Mouse (Mus musculus) gastrocnemius, postnatal 36 days (tissue): ENCODE results near the gene Tiam2. TPM values are rescaled to one million over a fixed set of nuclear protein-coding genes. Genes with fewer than 3 reads are reported as not detected.
"Not testable (repeated sequence)": the region's sequence is repeated elsewhere in the genome, so short reads cannot be mapped to it uniquely, and the experiment has no call there.

ENCODE experiments used
- DNase-seq, 2 experiments: peaks; one replicate each; pipeline ENCODE4 v3.0.0; 2022
- intact Hi-C: fragments of 180-260 bp; cut with DNase I; formaldehyde crosslinking; loops from one replicate; pipeline ENCODE4 v1.15.1; 2025
- total RNA-seq, 2 experiments: library from RNA; stranded (reverse); gene quantifications; 2 replicates each; pipeline ENCODE4 v1.2.3; 2021

The Tiam2 gene
- total RNA-seq, 2 experiments from 2014 or later: 3.0 TPM

DNA sequence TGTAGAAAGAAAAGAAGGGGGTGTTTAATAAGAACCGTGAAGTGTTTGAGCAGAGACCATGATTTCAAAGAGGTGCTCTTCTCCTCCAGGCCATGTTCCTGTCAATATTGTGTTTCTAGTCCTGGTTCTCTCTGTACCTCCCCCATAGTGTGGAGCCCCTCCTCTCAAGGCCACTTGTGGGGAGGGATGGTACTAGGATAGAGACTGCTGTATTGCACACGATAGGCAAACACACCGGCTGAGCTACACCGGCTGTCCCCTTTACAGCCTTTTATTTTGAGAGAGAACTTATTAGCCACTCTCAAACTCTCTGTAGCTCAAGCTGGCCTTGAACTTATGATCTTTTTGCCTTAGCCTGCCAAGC lies 11.1 kb downstream of the Tiam2 start:
- intact Hi-C loops: no loop called here
- DNase-seq: no peak

DNA sequence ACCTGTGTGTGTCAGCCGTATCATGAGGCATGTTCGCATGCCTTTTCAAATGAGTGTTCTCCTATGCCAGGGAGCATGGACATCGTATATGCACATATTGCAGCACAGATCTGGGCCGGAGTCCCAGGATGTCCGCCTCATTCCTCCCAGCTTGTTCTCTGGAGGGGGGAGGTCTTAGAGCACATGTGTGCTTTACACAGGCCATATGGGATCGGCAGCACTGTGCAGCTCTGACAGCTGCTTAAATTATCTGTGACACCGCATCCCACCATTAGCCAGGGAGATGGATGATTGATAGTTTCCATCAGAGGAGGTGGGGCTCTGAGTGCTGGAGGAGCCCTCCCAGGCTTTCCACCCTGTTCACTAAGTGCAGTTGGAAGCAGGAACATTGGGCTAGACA lies 12.4 kb downstream of the Tiam2 start:
- DNase-seq: no peak
- intact Hi-C loops: no loop called here

GRCm38 (mm10) chr17:3344872-3345271 lies 18.5 kb downstream of the Tiam2 start:
- intact Hi-C loops: no loop called here

GRCm38 (mm10) chr17:3345276-3345885 lies 19.0 kb downstream of the Tiam2 start:
- intact Hi-C loops: no loop called here
- DNase-seq: no peak

More at GRCm38 (mm10) chr17:3344872-3345271, 18.5 kb downstream of the Tiam2 start:
- no peak for DNase-seq

DNA sequence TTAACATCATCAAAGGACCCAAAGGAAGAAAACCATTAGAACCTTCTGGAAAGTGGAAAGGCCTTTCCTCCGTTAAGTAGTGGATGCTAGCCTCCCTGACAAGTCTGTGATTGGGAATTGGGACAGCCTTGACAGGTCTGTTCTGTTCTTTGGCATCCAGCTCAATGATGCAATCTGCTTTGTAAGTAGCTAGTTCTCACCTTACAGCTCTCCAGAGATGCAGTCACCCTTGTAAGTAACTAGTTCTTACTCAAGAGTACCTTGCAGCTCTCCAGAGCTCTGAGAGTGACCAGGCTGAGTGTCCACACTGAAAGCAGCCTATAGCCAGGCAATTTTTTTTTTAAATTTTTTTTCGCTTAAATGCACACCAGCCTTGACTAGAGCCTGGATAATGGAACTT lies 21.4 kb downstream of the Tiam2 start:
- DNase-seq: no peak
- intact Hi-C loops: no loop called here

- intact Hi-C loops: no loop called here
- no peak for DNase-seq
Observed at GRCm38 (mm10) chr17:3349331-3349730, 23.0 kb downstream of the Tiam2 start.

DNA sequence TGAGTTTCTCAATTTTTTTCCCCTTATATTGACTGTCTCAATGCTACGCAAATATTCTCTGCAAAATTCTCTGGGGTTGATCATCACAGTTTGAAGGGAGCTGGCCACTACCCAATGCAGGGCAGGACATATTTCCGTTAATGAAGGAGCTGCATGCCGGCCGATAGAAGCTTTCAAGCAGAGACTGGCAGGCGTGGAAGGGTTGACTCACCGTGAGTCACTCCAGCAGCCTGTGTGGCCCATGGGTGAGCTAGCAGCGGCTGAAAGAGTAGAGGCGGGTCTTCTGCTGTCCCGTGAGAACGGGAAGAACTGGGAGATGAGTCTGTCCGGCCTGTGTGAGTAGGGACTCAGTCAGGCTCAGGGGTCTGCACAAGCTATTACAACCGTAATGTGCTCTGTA lies 23.6 kb downstream of the Tiam2 start:
- DNase-seq: peak in 1 of 2 experiments; percentile 11
- intact Hi-C loops: no loop called here

DNA sequence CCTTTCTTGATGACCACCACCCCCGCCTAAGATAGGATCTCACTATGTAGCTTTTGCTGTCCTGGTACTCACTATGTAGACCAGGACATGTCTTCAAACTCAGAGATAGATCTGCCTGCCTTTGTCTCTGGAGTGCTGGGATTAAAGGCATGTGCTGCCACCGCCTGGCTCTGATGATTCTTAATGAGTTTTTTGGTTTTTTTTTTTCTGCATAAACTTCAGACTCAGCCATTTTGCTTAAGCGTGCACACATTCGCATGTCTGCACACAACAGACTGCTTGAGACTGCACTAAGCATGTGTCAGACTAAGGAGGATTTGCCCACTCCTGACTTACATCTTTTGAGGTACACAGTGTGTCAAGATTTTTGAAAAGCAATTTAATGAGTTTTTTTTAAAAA lies 24.0 kb downstream of the Tiam2 start:
- intact Hi-C loops: no loop called here
- no peak for DNase-seq

DNA sequence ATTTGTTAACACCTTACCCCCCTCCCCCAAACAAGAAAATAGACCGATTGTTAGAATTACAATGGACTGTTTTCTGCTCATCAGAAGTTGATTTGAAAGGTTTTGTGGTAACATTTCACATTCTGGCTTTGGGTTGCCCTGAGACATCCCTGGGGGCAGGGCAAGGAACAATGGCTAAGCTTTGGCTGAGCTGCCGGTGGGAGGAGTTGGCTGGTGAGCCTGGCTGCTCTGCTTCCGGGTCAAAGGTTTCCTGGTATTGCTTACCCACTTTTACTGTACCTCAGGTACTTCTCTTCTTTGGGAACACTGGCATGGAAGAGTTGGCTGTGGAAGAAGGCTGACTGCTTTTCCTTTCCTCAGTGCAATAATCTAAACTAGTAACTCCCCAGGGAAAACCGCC lies 25.3 kb downstream of the Tiam2 start:
- DNase-seq: no peak

DNA sequence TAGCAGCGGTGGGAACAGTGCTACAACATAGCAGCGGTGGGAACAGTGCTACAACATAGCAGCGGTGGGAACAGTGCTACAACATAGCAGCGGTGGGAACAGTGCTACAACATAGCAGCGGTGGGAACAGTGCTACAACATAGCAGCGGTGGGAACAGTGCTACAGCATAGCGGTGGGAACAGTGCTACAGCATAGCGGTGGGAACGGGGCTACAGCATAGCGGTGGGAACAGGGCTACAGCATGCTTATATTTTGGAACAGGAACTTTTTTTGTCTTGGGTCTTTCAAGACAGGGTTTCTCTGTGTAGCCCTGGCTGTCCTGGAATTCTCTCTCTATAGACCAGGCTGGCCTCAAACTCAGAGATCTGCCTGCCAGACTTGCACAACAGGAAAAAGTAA lies 26.8 kb downstream of the Tiam2 start:
- DNase-seq, intact Hi-C loops: not testable (repeated sequence)

More for the DNA sequence above, 25.3 kb downstream of the Tiam2 start:
- intact Hi-C loops: no loop called here

- intact Hi-C loops: no loop called here
- no peak for DNase-seq
Observed at GRCm38 (mm10) chr17:3354856-3355255, 28.5 kb downstream of the Tiam2 start.

- no peak for DNase-seq
- intact Hi-C loops: no loop called here
Observed at GRCm38 (mm10) chr17:3356633-3357365, 30.4 kb downstream of the Tiam2 start.

- intact Hi-C loops: no loop called here
- DNase-seq: no peak
Observed at GRCm38 (mm10) chr17:3360236-3360635, 33.9 kb downstream of the Tiam2 start.

DNA sequence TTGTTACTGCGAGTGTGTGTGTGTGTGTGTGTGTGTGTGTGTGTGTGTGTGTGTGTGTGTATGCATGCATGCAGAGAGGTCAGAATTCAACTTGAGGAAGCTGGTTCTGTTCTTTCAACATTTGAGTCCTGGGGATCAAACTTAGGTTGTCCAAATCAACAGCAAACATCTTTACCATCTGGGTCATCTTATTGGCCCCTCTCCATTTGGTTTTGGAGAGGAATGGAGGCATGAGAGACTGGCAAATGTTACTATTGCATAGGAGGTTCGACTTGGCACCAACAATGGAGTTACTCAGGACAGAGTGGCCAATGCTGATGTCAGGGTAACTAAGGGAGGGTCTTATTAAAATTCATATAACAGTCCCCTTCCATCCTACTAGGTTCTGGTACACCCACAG lies 35.4 kb downstream of the Tiam2 start:
- intact Hi-C loops: no loop called here
- no peak for DNase-seq

- intact Hi-C loops: no loop called here
Observed at GRCm38 (mm10) chr17:3363216-3363615, 36.8 kb downstream of the Tiam2 start.

DNA sequence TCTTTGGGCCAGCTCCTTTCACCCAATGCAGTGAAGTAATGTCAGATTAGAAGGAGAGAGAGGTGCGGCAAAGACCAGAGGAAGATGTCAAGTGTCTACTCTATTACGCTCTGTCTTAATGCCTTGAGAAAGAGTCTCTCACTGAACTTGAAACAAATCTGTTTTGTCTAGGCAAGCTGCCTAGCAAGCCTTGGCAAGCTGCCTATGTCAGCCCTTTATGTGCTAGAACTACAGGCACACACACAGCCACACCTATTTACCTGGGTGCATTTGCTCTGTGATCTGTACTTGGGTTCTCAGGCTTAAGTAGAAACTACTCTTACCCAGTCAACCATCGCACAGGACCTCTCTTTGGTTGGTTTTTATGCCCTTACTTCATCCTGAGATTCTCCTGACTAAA lies 40.4 kb downstream of the Tiam2 start:
- intact Hi-C loops: no loop called here
- DNase-seq: peak in 1 of 2 experiments; percentile 8

More at GRCm38 (mm10) chr17:3363216-3363615, 36.8 kb downstream of the Tiam2 start:
- DNase-seq: no peak

DNA sequence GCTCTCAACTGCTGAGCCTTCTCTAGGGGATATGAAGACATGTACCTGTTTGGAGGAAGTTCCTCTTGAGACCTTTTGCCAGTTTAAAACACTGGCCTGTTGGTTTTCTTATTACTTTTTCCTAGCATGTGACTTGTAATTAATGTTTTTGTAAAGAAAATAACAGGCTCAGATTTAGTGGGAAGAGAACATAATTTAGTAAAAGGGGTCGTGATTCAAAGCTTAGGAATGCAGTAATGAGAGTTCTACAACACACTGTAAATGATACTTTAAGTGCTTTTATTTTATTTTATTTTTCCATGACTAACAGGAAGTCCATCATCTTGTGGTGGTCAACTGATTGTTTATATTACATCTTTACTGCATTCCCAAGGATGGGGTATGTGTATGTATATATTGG lies 42.0 kb downstream of the Tiam2 start:
- intact Hi-C loops: no loop called here
- DNase-seq: no peak

- DNase-seq: peak in 1 of 2 experiments; percentile 42
Observed at GRCm38 (mm10) chr17:3369631-3370030, 43.3 kb downstream of the Tiam2 start.

GRCm38 (mm10) chr17:3378606-3379005 lies 52.2 kb downstream of the Tiam2 start:
- DNase-seq: no peak
- intact Hi-C loops: no loop called here

More at GRCm38 (mm10) chr17:3369631-3370030, 43.3 kb downstream of the Tiam2 start:
- intact Hi-C loops: no loop called here

DNA sequence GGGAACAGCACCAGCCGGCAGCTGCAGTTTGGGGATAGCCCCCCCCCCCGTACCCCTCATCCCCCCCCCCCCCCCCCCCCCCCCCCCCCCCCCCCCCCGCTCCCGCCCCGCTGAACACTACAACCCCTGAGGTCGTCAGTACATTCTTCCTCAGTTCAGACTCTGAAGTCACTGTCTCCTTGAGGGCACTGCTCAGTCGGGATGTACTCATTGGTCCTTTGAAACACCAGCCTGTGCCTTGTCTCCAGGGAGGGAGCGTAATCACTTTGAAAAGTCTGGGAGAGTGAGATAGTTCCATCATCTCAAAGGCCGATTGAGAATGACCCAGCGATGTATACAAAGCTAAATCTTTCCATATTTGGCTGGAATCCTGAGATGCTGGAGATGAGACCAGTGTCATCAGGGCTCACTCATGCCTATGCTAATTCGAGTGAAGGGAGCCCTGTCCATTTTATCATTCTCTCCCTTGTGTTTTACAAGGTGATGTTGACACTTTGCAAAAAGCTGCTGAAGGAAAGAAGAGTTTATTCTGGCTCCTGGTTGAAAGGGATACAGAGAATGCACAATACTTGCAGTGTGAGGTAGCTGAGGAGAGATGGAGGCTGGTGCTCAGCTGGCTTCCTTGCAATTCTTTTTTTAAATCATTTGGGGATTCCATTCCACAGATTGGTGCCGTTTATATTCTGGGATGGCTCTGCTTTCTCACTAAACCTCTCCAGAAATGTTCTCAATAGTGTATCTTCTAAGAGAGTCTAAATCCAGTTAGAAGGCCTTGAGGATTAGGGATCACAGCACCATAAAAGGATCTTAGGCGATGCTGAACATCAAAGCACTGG lies 53.6 kb downstream of the Tiam2 start:
- intact Hi-C loops: no loop called here
- DNase-seq: no peak

DNA sequence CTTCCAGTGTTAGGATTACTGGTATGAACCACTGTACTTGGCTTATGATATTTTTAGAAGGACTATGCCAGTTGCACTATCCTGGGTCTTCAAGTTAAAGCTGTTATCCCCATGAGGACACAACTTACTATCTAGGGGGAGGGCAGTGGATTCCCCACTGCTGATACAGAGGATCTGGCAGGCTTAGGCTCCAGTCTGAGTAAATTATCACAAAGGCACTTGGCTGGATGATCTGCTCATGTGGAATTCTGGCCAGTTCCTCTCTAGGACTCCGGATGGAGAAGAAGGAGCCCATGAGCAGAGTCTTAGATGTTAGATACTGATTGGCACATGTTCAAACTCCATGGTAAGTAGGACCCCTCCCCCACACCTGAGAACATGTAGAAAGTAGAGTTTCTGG lies 59.0 kb downstream of the Tiam2 start:
- DNase-seq: no peak
- intact Hi-C loops: no loop called here
